8 mouse cellular contexts compared by ENCODE assay signal in genomic region chr7:19308454-19309277, GRCm38 (mm10). TPM values are rescaled to one million over a fixed set of nuclear protein-coding genes. Genes with fewer than 3 reads are reported as not detected.
DNase-seq lines count a peak whose midpoint lies in the region; ATAC-seq and TF ChIP-seq lines count a peak whose summit lies in the region.

No protein-coding gene starts in this region.

- in situ Hi-C loops in CH12.LX (cut with MboI; ENCODE audit: low pct_ligation_motif_present, low pct_unique_long_range_greater_than_20kb, low sequenced_read_pairs) = loop anchor here (5.0 kb wide), 1 partner anchor 34 kb away; the partner anchor contains the start of gene Ercc1

- H3K4me2 ChIP-seq in CH12.LX (ENCODE audit: insufficient read depth, low read depth, poor library complexity, severe bottlenecking) = peak overlapping the region; percentile 83
- H3K4me2 ChIP-seq in forebrain, embryonic 11.5 days (ENCODE audit: low read depth, low read length, severe bottlenecking) = peak overlapping the region; percentile 94
- peak overlapping the region; percentile 100 for H3K4me2 ChIP-seq in heart, embryonic 16.5 days (ENCODE audit: low read depth, low read length)
- peak overlapping the region; percentile 99 for H3K4me2 ChIP-seq in liver, embryonic 13.5 days
- H3K4me2 ChIP-seq in stomach, embryonic 15.5 days = peak overlapping the region; percentile 98

- H3K79me2 ChIP-seq in CH12.LX (replicated peaks; ENCODE audit: control insufficient read depth, extremely low read depth, insufficient read depth, poor library complexity, severe bottlenecking) = no peaks in the 10 kb centered on the region

- peaks cover 73% of the 10 kb centered on the region for H3K27me3 ChIP-seq in CH12.LX (replicated peaks)
- H3K27me3 ChIP-seq in forebrain, embryonic 11.5 days (ENCODE audit: control insufficient read depth, insufficient read depth, low read length) = peaks cover 36% of the 10 kb centered on the region
- H3K27me3 ChIP-seq in heart, embryonic 16.5 days (ENCODE audit: control insufficient read depth, insufficient read depth, low read length) = peaks cover 34% of the 10 kb centered on the region
- H3K27me3 ChIP-seq in liver, embryonic 13.5 days = peaks cover 78% of the 10 kb centered on the region
- peaks cover 38% of the 10 kb centered on the region for H3K27me3 ChIP-seq in stomach, embryonic 15.5 days (replicated peaks)

- under 1% methylated on average over 58 of the region's 58 CpGs for WGBS in forebrain, embryonic 11.5 days
- under 1% methylated on average over 58 of the region's 58 CpGs for WGBS in heart, embryonic 16.5 days
- under 1% methylated on average over 58 of the region's 58 CpGs for WGBS in liver, embryonic 13.5 days (ENCODE audit: insufficient replicate concordance)
- under 1% methylated on average over 58 of the region's 58 CpGs for WGBS in stomach, embryonic 15.5 days

- ATAC-seq in forebrain, embryonic 11.5 days (replicated peaks; ENCODE audit: low FRiP score) = peak; percentile 86
- ATAC-seq in heart, embryonic 16.5 days (replicated peaks; ENCODE audit: extremely low read depth, insufficient read depth, low FRiP score) = peak; percentile 85
- peak; percentile 83 for ATAC-seq in liver, embryonic 13.5 days (ENCODE audit: low read depth)
- peak; percentile 86 for ATAC-seq in stomach, embryonic 15.5 days (ENCODE audit: insufficient read depth, low FRiP score, low read depth)

- TF ChIP-seq CTCF in CH12.LX (conservative IDR thresholded peaks at IDR 0.05 in 1 of 2, IDR thresholded peaks at IDR 0.05 in 1 of 2; ENCODE audit: low read depth in 2 of 2, low read length in 2 of 2) = no peak

- dilution Hi-C loops in CH12.LX (cut with MboI; ENCODE audit: extremely low pct_ligation_motif_present, extremely low pct_unique_long_range_greater_than_20kb, low sequenced_read_pairs) = no loop called here

- 0 out of 2 replicates have a peak overlapping the region, but pooled peaks have one; percentile 13 for H3K27ac ChIP-seq in CH12.LX (ENCODE audit: insufficient read depth, low read depth)
- no peak overlapping the region for H3K27ac ChIP-seq in forebrain, embryonic 11.5 days (ENCODE audit: low read depth, low read length)
- peak overlapping the region; percentile 87 for H3K27ac ChIP-seq in heart, embryonic 16.5 days (ENCODE audit: low read length)
- no peak overlapping the region for H3K27ac ChIP-seq in liver, embryonic 13.5 days
- H3K27ac ChIP-seq in stomach, embryonic 15.5 days = peak overlapping the region; percentile 81

- H3K36me3 ChIP-seq in CH12.LX (replicated peaks in 1 of 2; ENCODE audit: control insufficient read depth in 1 of 2, insufficient read depth in 1 of 2, low read length in 1 of 2) = no peaks in the 10 kb centered on the region
- H3K36me3 ChIP-seq in forebrain, embryonic 11.5 days (ENCODE audit: control insufficient read depth, insufficient read depth, low read length) = no peaks in the 10 kb centered on the region
- H3K36me3 ChIP-seq in heart, embryonic 16.5 days (ENCODE audit: control insufficient read depth, insufficient read depth) = no peaks in the 10 kb centered on the region
- no peaks in the 10 kb centered on the region for H3K36me3 ChIP-seq in liver, embryonic 13.5 days
- no peaks in the 10 kb centered on the region for H3K36me3 ChIP-seq in stomach, embryonic 15.5 days

- no peak for TF ChIP-seq EP300 in CH12.LX (IDR thresholded peaks at IDR 0.05; ENCODE audit: low read length)

- H3K9me3 ChIP-seq in CH12.LX (replicated peaks; ENCODE audit: low read length) = peaks cover 8% of the 10 kb centered on the region
- H3K9me3 ChIP-seq in forebrain, embryonic 11.5 days (ENCODE audit: control insufficient read depth, low read length) = no peaks in the 10 kb centered on the region
- no peaks in the 10 kb centered on the region for H3K9me3 ChIP-seq in heart, embryonic 16.5 days (replicated peaks; ENCODE audit: control insufficient read depth, low read length)
- no peaks in the 10 kb centered on the region for H3K9me3 ChIP-seq in liver, embryonic 13.5 days (replicated peaks)
- H3K9me3 ChIP-seq in stomach, embryonic 15.5 days = no peaks in the 10 kb centered on the region

- TF ChIP-seq POLR2A in CH12.LX (IDR thresholded peaks at IDR 0.05; ENCODE audit: low read depth, low read length) = peak; percentile 45; the same call in 1 of the 2 replicates

- H3K4me3 ChIP-seq in CH12.LX (replicated peaks in 1 of 3; ENCODE audit: low read depth in 2 of 3, low read length in 2 of 3, poor library complexity in 1 of 3) = peak overlapping the region; percentile 55 to 77 (median 70)
- H3K4me3 ChIP-seq in forebrain, embryonic 11.5 days (ENCODE audit: low read depth, low read length) = peak overlapping the region; percentile 51
- peak overlapping the region; percentile 78 for H3K4me3 ChIP-seq in heart, embryonic 16.5 days (ENCODE audit: low read length)
- peak overlapping the region; percentile 68 for H3K4me3 ChIP-seq in liver, embryonic 13.5 days (replicated peaks)
- H3K4me3 ChIP-seq in stomach, embryonic 15.5 days (replicated peaks) = peak overlapping the region; percentile 67

- DNase-seq in CH12.LX (ENCODE audit: extremely low read depth) = peak; percentile 90
- peak; percentile 86 for DNase-seq in c-Kit-positive CD71-positive TER-119-negative erythroid progenitor cells, embryonic 14.5 days (ENCODE audit: low read depth)
- peak; percentile 98 for DNase-seq in forebrain, embryonic 11.5 days (ENCODE audit: low spot score)
- peak; percentile 95 to 98 for DNase-seq in kidney, postnatal 25 days
- DNase-seq in liver, embryonic 13.5 days = peak; percentile 90
- DNase-seq in neural tube, embryonic 10.5 days (ENCODE audit: extremely low spot score, low spot score) = peak; percentile 99

- TF ChIP-seq RAD21 in CH12.LX (IDR thresholded peaks at IDR 0.05; ENCODE audit: low read depth, low read length) = no peak

- H3K4me1 ChIP-seq in CH12.LX (ENCODE audit: control insufficient read depth in 1 of 2, insufficient read depth in 2 of 2) = peaks cover 0 to 23% of the 10 kb centered on the region in 2 experiments; a peak in 2 of 4 replicates
- H3K4me1 ChIP-seq in forebrain, embryonic 11.5 days (replicated peaks; ENCODE audit: control insufficient read depth, insufficient read depth, low read length) = peaks cover 10% of the 10 kb centered on the region; the same call in 1 of the 2 replicates
- H3K4me1 ChIP-seq in heart, embryonic 16.5 days (ENCODE audit: control insufficient read depth, insufficient read depth, low read length) = peaks cover 29% of the 10 kb centered on the region
- H3K4me1 ChIP-seq in liver, embryonic 13.5 days (replicated peaks) = peaks cover 43% of the 10 kb centered on the region
- peaks cover 35% of the 10 kb centered on the region for H3K4me1 ChIP-seq in stomach, embryonic 15.5 days

- H3K9ac ChIP-seq in CH12.LX (ENCODE audit: insufficient read depth, low read depth) = peak overlapping the region; percentile 74
- H3K9ac ChIP-seq in forebrain, embryonic 11.5 days (ENCODE audit: low read length) = peak overlapping the region; percentile 36
- H3K9ac ChIP-seq in heart, embryonic 16.5 days (ENCODE audit: low read length) = peak overlapping the region; percentile 78
- H3K9ac ChIP-seq in liver, embryonic 13.5 days = peak overlapping the region; percentile 69
- peak overlapping the region; percentile 17; the same call in 1 of the 2 replicates for H3K9ac ChIP-seq in stomach, embryonic 15.5 days

RNA-seq across cellular contexts. Expression of gene Fosb, which starts 1.2 kb away (rescaled TPM):
- total RNA-seq in CH12.LX (2012; rRNA removed) (0.08 and 0.13 TPM in 2 replicates), CH12.LX (2014; rRNA removed) (not detected in 2 replicates)
- 0.27 and 0.56 TPM in 2 replicates for polyA plus RNA-seq in CH12.LX (2012; ENCODE audit: insufficient read length, low read depth)
- polyA plus RNA-seq in forebrain, embryonic 11.5 days (2014; fragmentation: Nextera tagmentation; extraction: Ambion mirVana) = not detected in 2 replicates
- polyA plus RNA-seq in heart, embryonic 16.5 days (2015; fragmentation: Nextera tagmentation; extraction: Ambion mirVana) = 0.24 and 0.34 TPM in 2 replicates
- 0.03 TPM in 1 of 2 replicates, not detected in the other for polyA plus RNA-seq in liver, embryonic 13.5 days (2015; fragmentation: Nextera tagmentation; extraction: Ambion mirVana)
- 0.12 and 0.17 TPM in 2 replicates for polyA plus RNA-seq in stomach, embryonic 15.5 days (2015; fragmentation: Nextera tagmentation; extraction: Ambion mirVana)

RNA-seq across cellular contexts. Expression of gene Rtn2, which starts 26.2 kb away (rescaled TPM):
- total RNA-seq in CH12.LX (2012; rRNA removed) (0.72 and 1.0 TPM in 2 replicates), CH12.LX (2014; rRNA removed) (0.43 and 0.56 TPM in 2 replicates)
- 0.76 and 0.80 TPM in 2 replicates for polyA plus RNA-seq in CH12.LX (2012; ENCODE audit: insufficient read length, low read depth)
- polyA plus RNA-seq in forebrain, embryonic 11.5 days (2014; fragmentation: Nextera tagmentation; extraction: Ambion mirVana) = 47.3 and 54.7 TPM in 2 replicates
- polyA plus RNA-seq in heart, embryonic 16.5 days (2015; fragmentation: Nextera tagmentation; extraction: Ambion mirVana) = 27.4 and 28.5 TPM in 2 replicates
- 4.0 and 4.1 TPM in 2 replicates for polyA plus RNA-seq in liver, embryonic 13.5 days (2015; fragmentation: Nextera tagmentation; extraction: Ambion mirVana)
- polyA plus RNA-seq in stomach, embryonic 15.5 days (2015; fragmentation: Nextera tagmentation; extraction: Ambion mirVana) = 10.6 and 13.9 TPM in 2 replicates

RNA-seq across cellular contexts. Expression of gene Ppm1n, which starts 28.8 kb away (rescaled TPM):
- total RNA-seq in CH12.LX (2012; rRNA removed) (not detected in 2 replicates), CH12.LX (2014; rRNA removed) (not detected in 2 replicates)
- polyA plus RNA-seq in CH12.LX (2012; ENCODE audit: insufficient read length, low read depth) = not detected in 2 replicates
- 0.44 TPM in 1 of 2 replicates, not detected in the other for polyA plus RNA-seq in forebrain, embryonic 11.5 days (2014; fragmentation: Nextera tagmentation; extraction: Ambion mirVana)
- polyA plus RNA-seq in heart, embryonic 16.5 days (2015; fragmentation: Nextera tagmentation; extraction: Ambion mirVana) = 0.11 TPM in 1 of 2 replicates, not detected in the other
- polyA plus RNA-seq in liver, embryonic 13.5 days (2015; fragmentation: Nextera tagmentation; extraction: Ambion mirVana) = not detected in 2 replicates
- polyA plus RNA-seq in stomach, embryonic 15.5 days (2015; fragmentation: Nextera tagmentation; extraction: Ambion mirVana) = 0.21 and 0.33 TPM in 2 replicates

RNA-seq across cellular contexts. Expression of gene Ercc1, which starts 35.9 kb away (rescaled TPM):
- total RNA-seq in CH12.LX (2012; rRNA removed) (27.7 and 31.1 TPM in 2 replicates), CH12.LX (2014; rRNA removed) (25.3 and 26.9 TPM in 2 replicates)
- polyA plus RNA-seq in CH12.LX (2012; ENCODE audit: insufficient read length, low read depth) = 28.2 and 29.8 TPM in 2 replicates
- 94.4 and 100 TPM in 2 replicates for polyA plus RNA-seq in forebrain, embryonic 11.5 days (2014; fragmentation: Nextera tagmentation; extraction: Ambion mirVana)
- 61.0 and 62.4 TPM in 2 replicates for polyA plus RNA-seq in heart, embryonic 16.5 days (2015; fragmentation: Nextera tagmentation; extraction: Ambion mirVana)
- polyA plus RNA-seq in liver, embryonic 13.5 days (2015; fragmentation: Nextera tagmentation; extraction: Ambion mirVana) = 19.1 and 21.0 TPM in 2 replicates
- 63.7 and 66.5 TPM in 2 replicates for polyA plus RNA-seq in stomach, embryonic 15.5 days (2015; fragmentation: Nextera tagmentation; extraction: Ambion mirVana)

RNA-seq across cellular contexts. Expression of gene Vasp, which starts 37.0 kb away (rescaled TPM):
- total RNA-seq in CH12.LX (2012; rRNA removed) (109 and 114 TPM in 2 replicates), CH12.LX (2014; rRNA removed) (122 and 125 TPM in 2 replicates)
- 191 and 240 TPM in 2 replicates for polyA plus RNA-seq in CH12.LX (2012; ENCODE audit: insufficient read length, low read depth)
- polyA plus RNA-seq in forebrain, embryonic 11.5 days (2014; fragmentation: Nextera tagmentation; extraction: Ambion mirVana) = 52.8 and 53.0 TPM in 2 replicates
- polyA plus RNA-seq in heart, embryonic 16.5 days (2015; fragmentation: Nextera tagmentation; extraction: Ambion mirVana) = 84.0 and 86.1 TPM in 2 replicates
- 45.6 and 46.7 TPM in 2 replicates for polyA plus RNA-seq in liver, embryonic 13.5 days (2015; fragmentation: Nextera tagmentation; extraction: Ambion mirVana)
- polyA plus RNA-seq in stomach, embryonic 15.5 days (2015; fragmentation: Nextera tagmentation; extraction: Ambion mirVana) = 106 and 111 TPM in 2 replicates

Comparison
In these comparisons a context has a peak if more than half of its experiments do, and no peak if none do; other contexts are left out.
1. H3K27ac ChIP-seq: peak in CH12.LX (single experiment), heart, embryonic 16.5 days (single experiment) and stomach, embryonic 15.5 days (single experiment); none in forebrain, embryonic 11.5 days (single experiment) and liver, embryonic 13.5 days (single experiment).
2. H3K9ac ChIP-seq: peak in every context shown above with its lines; median percentile 78 in heart, embryonic 16.5 days; 74 in CH12.LX; 69 in liver, embryonic 13.5 days; 36 in forebrain, embryonic 11.5 days; 17 in stomach, embryonic 15.5 days.
3. Peak in every context shown above with its lines, with median percentiles within 50 percentile points of each other: DNase-seq, H3K4me2 ChIP-seq, H3K4me3 ChIP-seq and ATAC-seq.